Mouse (Mus musculus) CD4-positive naive resting alpha-beta T cell, adult 57 days (primary cell): ENCODE data around the gene Rpl27a. TPM values are rescaled to one million over a fixed set of nuclear protein-coding genes. Genes with fewer than 3 reads are reported as not detected.

Experiments
- total RNA-seq: library from RNA; stranded (reverse); gene quantifications from one replicate; pipeline ENCODE4 v1.2.4, GENCODE M21; 2023

The Rpl27a gene
- total RNA-seq: 584 TPM

GRCm38 (mm10) chr7:109518838-109519696, at the start of gene Rpl27a:
Gene Rpl27a, plus strand, starts transcription at chr7:109519147.

GRCm38 (mm10) chr7:109508034-109508433, 10.9 kb upstream of the Rpl27a start, which contains the start of gene Trim66:
Gene Trim66, minus strand, starts transcription at chr7:109508134.

Other genes starting within 250 kb of the Rpl27a start
- gene Stk33, start 80.1 kb upstream of the Rpl27a start, total RNA-seq: not detected
- 0.18 TPM for gene Trim66, start 11.0 kb upstream of the Rpl27a start, total RNA-seq
- 2.2 TPM for gene St5, start 184.5 kb downstream of the Rpl27a start, total RNA-seq
- 13.4 TPM for gene Akip1, start 184.5 kb downstream of the Rpl27a start, total RNA-seq
- gene BC051019, start 204.7 kb downstream of the Rpl27a start, total RNA-seq: not detected
- 1.2 TPM for gene Ascl3, start 212.6 kb downstream of the Rpl27a start, total RNA-seq
- 35.0 TPM for gene Tmem9b, start 233.7 kb downstream of the Rpl27a start, total RNA-seq